Mouse (Mus musculus) midbrain, postnatal 0 days (tissue): Measurements from ENCODE around the gene Trpm8. TPM values are rescaled to one million over a fixed set of nuclear protein-coding genes. Genes with fewer than 3 reads are reported as not detected.

Experiments
- ATAC-seq: fragments of 200-750 bp; cut with Nextera tagmentation; 2 replicates; pipeline ENCODE4 v1.8.0; 2017; ENCODE audit warnings: moderate number of reproducible peaks, mild to moderate bottlenecking, moderate TSS enrichment, moderate library complexity; ENCODE audit not compliant: low FRiP score
- DNase-seq: peaks from one replicate; pipeline ENCODE4 v3.0.0-alpha.2; 2015; ENCODE audit warnings: low spot score
- H3K27ac ChIP-seq: fragments of 300-500 bp; sonication (generic); 2 replicates; pipeline ENCODE4 v1.5.1; 2014; ENCODE audit warnings: low read depth, mild to moderate bottlenecking, low read length, mixed read lengths
- H3K27me3 ChIP-seq: fragments of 300-500 bp; sonication (generic); 2 replicates; pipeline ENCODE4 v1.6.1; 2014; ENCODE audit warnings: low read length, control low read depth, mixed read lengths; ENCODE audit not compliant: insufficient read depth
- H3K36me3 ChIP-seq: fragments of 300-500 bp; sonication (generic); 2 replicates; pipeline ENCODE4 v1.6.1; 2014; ENCODE audit warnings: low read length, control low read depth, mixed read lengths; ENCODE audit not compliant: insufficient read depth
- H3K4me1 ChIP-seq: fragments of 300-500 bp; sonication (generic); 2 replicates; pipeline ENCODE4 v1.6.1; 2014; ENCODE audit warnings: mild to moderate bottlenecking, control low read depth, antibody characterized with exemption, low read length, mixed read lengths; ENCODE audit not compliant: insufficient read depth
- H3K4me2 ChIP-seq: fragments of 300-500 bp; sonication (generic); 2 replicates; pipeline ENCODE4 v1.6.1; 2014; ENCODE audit warnings: low read depth, mild to moderate bottlenecking, low read length, mixed read lengths; ENCODE audit not compliant: poor library complexity, severe bottlenecking
- H3K4me3 ChIP-seq: fragments of 300-500 bp; sonication (generic); 2 replicates; pipeline ENCODE4 v1.5.1; 2014; ENCODE audit warnings: low read depth, mild to moderate bottlenecking, low read length, moderate library complexity
- H3K9ac ChIP-seq: fragments of 300-500 bp; sonication (generic); replicated peaks from 2 replicates; pipeline ENCODE4 v1.6.1; 2014; ENCODE audit warnings: mild to moderate bottlenecking, low read length, moderate library complexity, mixed read lengths; ENCODE audit not compliant: poor library complexity, severe bottlenecking
- H3K9me3 ChIP-seq: fragments of 300-500 bp; sonication (generic); 2 replicates; pipeline ENCODE4 v1.6.1; 2016; ENCODE audit warnings: low read length, control low read depth
- CTCF ChIP-seq: IDR thresholded peaks from 2 replicates; pipeline ENCODE4 v1.5.1; 2016; ENCODE audit warnings: antibody characterized with exemption, mild to moderate bottlenecking
- WGBS: fragments of 180-500 bp; shearing (Covaris S2); extraction: QIAGEN DNeasy Blood & Tissue Kit; methylation state at CpG from one replicate; pipeline ENCODE4 v1.1.7; 2014; 5-methylcytosine and 5-hydroxymethylcytosine counted together
- polyA plus RNA-seq: library from polyadenylated mRNA; unstranded; fragments of >200 nt; fragmentation: Nextera tagmentation; extraction: Ambion mirVana; gene quantifications from 2 replicates; pipeline ENCODE4 v1.2.1, GENCODE M21; 2015
- total RNA-seq: library from RNA; depleted of rRNA; stranded (reverse); fragments of >200 nt; gene quantifications from 2 replicates; pipeline ENCODE4 v1.2.3, GENCODE M21; 2014

Trpm8 gene
- total and polyA plus RNA-seq, 2 experiments from 2014 or later = 0.21 to 1.2 TPM

DNA sequence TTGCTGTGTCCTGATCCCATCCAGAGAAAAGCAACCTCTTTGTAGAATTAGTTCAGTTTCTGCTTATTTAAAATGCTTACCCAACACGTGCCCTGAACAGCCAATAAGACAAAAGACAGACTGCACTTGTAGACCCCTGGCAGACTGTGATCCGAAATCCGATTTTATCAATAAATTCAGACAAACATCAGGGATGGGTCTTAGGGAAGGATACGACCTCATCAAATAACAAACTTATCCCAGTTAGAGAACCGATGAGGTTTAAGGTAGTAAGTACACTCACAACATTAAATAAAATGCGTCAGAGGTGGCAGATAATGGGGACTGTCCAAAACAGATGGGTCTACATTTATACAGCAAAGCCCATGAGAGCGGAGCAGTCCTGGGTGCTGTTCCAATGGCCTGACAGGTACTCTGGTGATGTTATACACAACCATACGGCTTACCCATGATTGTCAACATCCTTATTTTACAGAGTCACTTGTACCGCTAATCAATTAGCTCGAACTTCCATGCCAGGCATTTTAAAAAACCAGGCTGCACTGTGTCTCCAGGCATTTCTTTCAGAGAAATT lies 850 bp upstream of the Trpm8 start:
- ATAC-seq = peak; percentile 33
- Histone ChIP-seq H3K9ac (peak overlapping the region; percentile 64), H3K27me3 (no peaks in the 10 kb centered on the region), H3K4me3 (peak overlapping the region; percentile 49), H3K4me1 (peaks cover 11% of the 10 kb centered on the region), H3K9me3 (0 out of 2 replicates have a peak, but pooled peaks cover 3% of the 10 kb centered on the region), H3K36me3 (peaks cover 16% of the 10 kb centered on the region), H3K27ac (peak overlapping the region; percentile 52), H3K4me2 (peak overlapping the region; percentile 67)
- no peak for DNase-seq
- 23% methylated on average over 10 of the region's 10 CpGs for WGBS
- TF ChIP-seq CTCF = no peak

DNA sequence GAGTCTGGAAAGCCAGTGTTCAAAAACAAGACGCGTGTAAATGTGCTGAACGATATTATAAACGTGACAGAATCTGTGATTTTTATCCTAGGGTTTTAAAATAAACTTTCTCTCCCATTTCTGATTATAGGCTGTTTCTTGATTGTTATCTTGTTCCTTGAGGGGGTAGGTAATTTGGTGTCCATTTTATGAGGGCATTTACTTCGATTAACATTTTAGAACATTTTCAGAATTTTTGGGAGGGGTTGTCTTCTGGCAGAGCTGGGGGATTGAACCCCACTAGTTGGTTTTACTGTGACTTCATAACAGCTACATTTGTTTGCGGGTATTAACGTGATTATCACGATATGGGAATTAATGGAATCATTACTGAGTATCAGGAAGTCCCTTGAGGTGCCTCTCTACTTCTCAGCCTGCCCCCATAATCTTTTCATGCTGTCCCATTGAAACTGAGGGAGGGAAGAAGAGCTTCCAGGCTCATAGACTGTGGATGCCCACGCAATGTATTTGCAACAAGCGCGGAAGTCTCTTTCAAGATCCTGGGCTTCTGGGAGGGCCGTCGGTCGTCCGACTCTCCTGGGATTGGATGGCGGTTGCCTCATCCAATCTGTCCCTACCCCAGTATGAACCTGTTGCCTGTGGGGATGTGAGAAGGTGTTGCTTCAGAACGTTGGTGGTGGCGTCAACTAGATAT lies 504 bp downstream of the Trpm8 start:
- Histone ChIP-seq H3K4me1 (peaks cover 11% of the 10 kb centered on the region), H3K27ac (no peak overlapping the region), H3K9ac (peak overlapping the region; percentile 64), H3K36me3 (peaks cover 13% of the 10 kb centered on the region), H3K4me3 (peak overlapping the region; percentile 49), H3K9me3 (peaks cover 15% of the 10 kb centered on the region), H3K27me3 (no peaks in the 10 kb centered on the region), H3K4me2 (peak overlapping the region; percentile 67)
- no peak for DNase-seq
- TF ChIP-seq CTCF = no peak
- WGBS = 62% methylated on average over 18 of the region's 18 CpGs
- peak; percentile 1; the same call in 1 of the 2 replicates for ATAC-seq

DNA sequence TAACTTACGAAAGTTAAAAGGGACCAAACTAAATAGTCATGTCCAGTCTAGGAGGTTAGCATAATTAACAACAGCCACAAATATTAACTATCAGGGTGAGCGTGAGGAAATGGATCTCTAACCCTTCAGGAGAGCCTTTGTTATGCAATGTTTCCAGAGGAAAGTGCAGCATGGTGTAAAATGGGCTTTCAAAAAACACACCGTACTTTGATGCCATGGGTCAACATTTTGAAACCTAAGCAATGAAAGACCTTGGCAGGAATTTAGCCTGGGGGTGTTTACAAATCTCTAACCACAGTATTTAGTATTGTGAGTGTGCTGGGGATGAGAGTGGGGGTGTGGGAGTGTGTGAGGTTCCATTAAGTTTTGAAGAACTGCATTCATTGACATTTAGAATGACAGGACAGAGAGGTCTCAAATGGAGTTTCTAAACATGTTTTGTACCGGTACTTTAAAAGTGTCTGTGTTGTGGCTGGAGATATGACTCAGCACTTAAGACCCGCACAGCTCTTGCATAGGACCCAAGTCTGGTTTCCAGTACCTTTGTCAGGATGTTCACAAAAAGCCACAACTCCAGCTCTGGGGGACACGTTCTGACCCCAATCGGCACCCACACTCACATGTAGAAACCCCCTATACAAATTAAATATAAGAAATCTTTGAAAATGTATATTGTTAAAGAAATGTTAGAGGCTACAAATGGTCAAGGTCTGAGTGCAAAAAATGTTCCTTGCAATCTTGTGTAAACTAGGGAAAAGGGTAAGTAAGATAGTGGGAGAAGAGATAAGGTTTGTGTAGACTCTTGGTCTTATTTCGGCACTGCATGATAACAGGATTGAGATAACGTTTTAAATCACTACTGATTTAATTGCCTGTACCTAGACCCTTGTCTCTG lies 1.9 kb downstream of the Trpm8 start:
- WGBS = 70% methylated on average over 9 of the region's 9 CpGs
- DNase-seq (no peak), ATAC-seq (no peak)
- Histone ChIP-seq H3K27me3 (no peaks in the 10 kb centered on the region), H3K9ac (no peak overlapping the region), H3K4me1 (peaks cover 11% of the 10 kb centered on the region), H3K4me2 (no peak overlapping the region), H3K36me3 (peaks cover 1% of the 10 kb centered on the region; the same call in 1 of the 2 replicates), H3K4me3 (no peak overlapping the region), H3K27ac (no peak overlapping the region), H3K9me3 (peaks cover 27% of the 10 kb centered on the region)
- no peak for TF ChIP-seq CTCF

DNA sequence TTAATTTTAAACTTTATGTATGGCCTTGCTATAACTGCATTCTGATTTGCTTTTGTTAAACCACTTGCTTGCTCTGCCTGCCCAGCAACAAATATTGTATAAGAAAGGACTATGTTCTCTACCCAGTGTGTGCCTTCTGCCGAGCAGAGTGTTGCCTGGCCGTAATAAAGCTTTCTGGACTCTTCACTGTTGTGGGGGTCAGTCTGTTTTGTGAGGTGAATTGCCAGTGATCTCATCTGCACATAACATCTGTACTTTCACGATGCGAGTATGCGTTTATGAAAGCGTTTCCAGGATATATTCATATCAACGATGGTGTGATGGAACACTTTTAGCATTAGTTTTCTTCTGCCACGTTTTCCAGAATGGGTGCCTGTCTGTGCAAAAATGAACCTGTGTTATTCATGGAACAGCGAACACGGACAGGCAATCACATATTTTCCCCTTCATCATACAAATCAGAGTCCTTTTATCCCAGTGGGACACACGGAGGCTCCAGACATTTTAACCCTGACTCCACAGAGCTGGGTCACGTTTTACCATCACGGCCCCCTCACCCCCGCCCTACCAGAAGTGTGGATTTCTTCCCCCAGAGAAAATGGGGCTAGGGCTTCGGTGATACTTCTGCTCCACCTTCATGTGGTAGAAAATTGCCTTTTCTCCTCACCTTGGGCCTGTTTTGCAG lies 2.7 kb downstream of the Trpm8 start:
- no peaks in the 10 kb centered on the region for H3K36me3 ChIP-seq
- WGBS = 73% methylated on average over 15 of the region's 15 CpGs
- no peak for TF ChIP-seq CTCF
- ATAC-seq (no peak), DNase-seq (no peak)
- H3K9me3 ChIP-seq = peaks cover 35% of the 10 kb centered on the region
- H3K4me3 ChIP-seq = no peak overlapping the region
- no peaks in the 10 kb centered on the region for H3K27me3 ChIP-seq
- H3K27ac ChIP-seq = no peak overlapping the region
- H3K4me2 ChIP-seq = no peak overlapping the region
- peaks cover 11% of the 10 kb centered on the region for H3K4me1 ChIP-seq
- no peak overlapping the region for H3K9ac ChIP-seq

DNA sequence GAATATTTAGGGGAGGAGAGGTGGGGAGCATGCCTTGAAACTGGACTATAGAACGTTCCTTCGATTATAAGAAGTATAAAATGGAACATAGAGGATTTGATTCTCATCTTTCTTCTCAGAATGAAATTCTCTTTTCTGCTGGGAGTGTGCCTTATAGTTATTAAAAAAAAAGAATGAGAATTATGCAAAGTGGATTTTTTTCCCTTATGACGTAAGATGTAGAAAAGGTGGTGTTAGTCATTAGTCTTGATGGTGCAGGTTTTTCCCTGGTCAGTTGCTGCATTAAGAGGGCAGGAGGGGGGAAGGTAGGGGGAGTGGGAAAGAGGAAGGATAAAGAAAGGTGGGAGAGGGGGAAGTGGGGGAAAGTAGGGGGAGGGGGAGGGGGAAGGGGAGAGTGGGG lies 4.8 kb downstream of the Trpm8 start:
- Histone ChIP-seq H3K9ac (no peak overlapping the region), H3K36me3 (no peaks in the 10 kb centered on the region), H3K4me3 (no peak overlapping the region), H3K9me3 (peaks cover 51% of the 10 kb centered on the region), H3K27ac (no peak overlapping the region), H3K27me3 (no peaks in the 10 kb centered on the region), H3K4me2 (no peak overlapping the region), H3K4me1 (no peaks in the 10 kb centered on the region)
- WGBS = 59% methylated on average over 3 of the region's 3 CpGs
- ATAC-seq (no peak), DNase-seq (no peak)
- TF ChIP-seq CTCF = no peak
